Mouse (Mus musculus) ES-E14 (cell line): ENCODE measurements at regions not wholly inside any gene's neighbourhood (a gene's known extent, or its start where the extent isn't known, plus 50 kb on each side); places are given as distances from the start of the nearest gene placed in this dataset.

Experiments used
- HCFC1 ChIP-seq: IDR thresholded peaks from 2 replicates; pipeline ENCODE4 v1.6.1; 2012; ENCODE audit warnings: low read length, inconsistent platforms, borderline replicate concordance; ENCODE audit not compliant: insufficient read depth
- ZC3H11A ChIP-seq: IDR thresholded peaks from 2 replicates; pipeline ENCODE4 v1.6.1; 2012; ENCODE audit warnings: low read depth, mild to moderate bottlenecking, inconsistent platforms, low read length, borderline replicate concordance

DNA sequence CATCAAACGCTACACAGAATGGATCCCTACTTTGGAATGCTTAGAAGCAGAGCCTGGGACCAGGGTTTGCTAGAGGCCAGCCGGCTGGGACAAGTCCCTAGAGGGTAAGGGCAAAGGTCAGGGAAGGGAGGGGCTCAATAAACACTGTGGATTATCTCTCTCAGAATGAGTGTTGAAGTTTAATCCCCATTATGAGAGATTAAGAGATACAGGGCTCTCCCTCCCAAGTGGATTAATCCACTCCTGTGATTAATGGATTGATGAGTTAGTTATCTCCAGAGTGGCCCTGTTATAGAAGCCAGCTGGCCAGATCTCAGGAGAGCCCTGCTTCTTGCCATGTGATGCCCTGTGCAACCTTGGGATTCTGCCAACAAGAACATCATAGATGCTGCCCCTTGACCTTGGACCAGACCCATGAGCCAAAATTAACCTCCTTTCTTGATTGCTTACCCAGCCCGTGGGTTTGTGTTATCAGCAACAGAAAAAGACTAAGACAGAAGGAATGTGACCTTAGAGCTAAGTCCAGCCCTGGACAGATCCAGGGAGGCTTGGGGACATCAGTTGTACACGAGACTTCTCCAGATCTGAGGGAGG is 119.6 kb upstream of the Slc22a12 start:
- TF ChIP-seq ZC3H11A (no peak), HCFC1 (no peak)
